Mouse (Mus musculus): ENCODE results near the gene Xntrpc.
"Not testable (repeated sequence)": the region's sequence is repeated elsewhere in the genome, so short reads cannot be mapped to it uniquely, and the experiment has no call there.

GRCm38 (mm10) chr7:102048524-102048923 is 17.0 kb upstream of the Xntrpc start:
- peak; percentile 60 for TF ChIP-seq CTCF (IDR thresholded peaks at IDR 0.05; ENCODE audit: low read depth)
- TF ChIP-seq EP300 (IDR thresholded peaks at IDR 0.05; ENCODE audit: low read depth), result not testable (repeated sequence)

Measured in liver, postnatal 0 days (tissue).